In the genomic region with DNA sequence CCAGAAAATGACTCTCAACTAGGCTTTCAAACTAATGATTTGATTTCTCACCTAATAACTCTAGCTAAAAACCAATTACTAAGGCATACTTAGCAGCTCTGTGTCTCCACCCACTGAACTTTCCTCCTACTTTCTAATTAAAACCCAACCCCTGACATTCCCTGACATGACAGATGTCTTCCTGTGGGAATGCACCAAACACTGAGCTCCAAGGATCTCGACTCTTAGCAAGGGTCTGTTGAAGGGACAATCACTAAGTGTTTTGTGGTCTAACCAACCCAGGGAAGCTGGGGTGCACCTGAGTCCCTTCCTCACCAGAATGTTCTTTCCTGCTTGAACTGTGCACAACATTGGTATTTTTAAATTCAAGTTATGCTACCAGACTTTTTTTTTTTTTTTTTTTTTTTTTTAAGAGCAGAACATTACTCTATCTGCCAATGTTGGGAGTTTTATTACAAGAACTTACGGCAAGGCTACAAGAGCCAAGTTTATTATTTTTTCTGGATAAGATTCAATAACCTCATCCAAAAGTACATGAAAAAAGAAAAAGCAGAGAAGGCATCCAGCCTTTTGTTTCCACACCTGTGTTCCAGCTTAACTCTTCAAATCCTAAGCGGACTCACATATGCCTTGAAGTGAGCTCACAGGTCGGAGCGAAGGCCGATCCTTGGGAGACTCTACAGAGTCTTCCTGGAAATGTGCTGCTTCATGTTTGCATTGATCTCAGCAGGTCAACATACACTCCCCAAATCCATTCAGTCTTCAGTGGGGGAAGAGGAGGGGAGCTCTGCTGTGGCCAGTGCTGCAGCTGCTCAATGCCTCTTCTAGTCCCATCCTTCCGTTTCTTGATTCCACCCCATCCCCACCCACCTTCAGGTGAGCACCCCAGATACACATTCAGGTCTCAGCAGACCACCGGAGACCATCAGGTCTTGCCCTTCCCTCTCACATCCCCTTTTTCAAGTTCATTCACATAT, we compare ENCODE assay signal across 17 mouse cellular contexts.
DNase-seq lines count a peak whose midpoint lies in the region; ATAC-seq lines count a peak whose summit lies in the region.
"Had no signal": no experiment of that assay in that cellular context is flagged by ENCODE, and none has a peak within 500 bp of the region (broad histone marks: within the 10 kb centered on the region; RNA-seq: fewer than 3 reads in every experiment).

No protein-coding gene starts in this region.

- ATAC-seq in heart, embryonic 16.5 days (replicated peaks; ENCODE audit: extremely low read depth, insufficient read depth, low FRiP score), result no peak
- ATAC-seq in heart, embryonic 11.5 days (replicated peaks; ENCODE audit: insufficient number of reproducible peaks, low FRiP score, low TSS enrichment), result no peak
- ATAC-seq: liver, postnatal 0 days; midbrain, embryonic 15.5 days had no signal

- H3K36me3 ChIP-seq in heart, embryonic 16.5 days (ENCODE audit: control insufficient read depth, insufficient read depth), result no peaks in the 10 kb centered on the region
- no peaks in the 10 kb centered on the region for H3K36me3 ChIP-seq in heart, embryonic 11.5 days (ENCODE audit: control insufficient read depth, insufficient read depth, low read length)
- H3K36me3 ChIP-seq: forebrain, embryonic 12.5 days; midbrain, embryonic 15.5 days had no signal

- DNase-seq in kidney, adult 18-20 months, result peak; percentile 38
- DNase-seq in kidney, postnatal 36 days, result peak; percentile 34 to 61
- DNase-seq in embryo, embryonic 11 days, result no peak
- no peak for DNase-seq in thymus, postnatal 4 days
- DNase-seq in B cell, adult 2 months, result no peak
- DNase-seq: cerebellum, adult 2 months; liver, postnatal 0 days; right cerebral cortex, postnatal 25 days; thymus, postnatal 14 days had no signal

- peak overlapping the region; percentile 32; the same call in 1 of the 2 replicates for H3K27ac ChIP-seq in heart, embryonic 16.5 days (ENCODE audit: low read length)
- H3K27ac ChIP-seq in heart, embryonic 11.5 days (ENCODE audit: low read depth, low read length), result no peak overlapping the region
- peak overlapping the region; percentile 78 for H3K27ac ChIP-seq in brown adipose tissue, adult 24 weeks (replicated peaks; ENCODE audit: low read depth, low read length)
- H3K27ac ChIP-seq: forebrain, embryonic 12.5 days; hindbrain, embryonic 14.5 days; macrophage; midbrain, embryonic 15.5 days had no signal

- H3K4me1 ChIP-seq in heart, embryonic 16.5 days (ENCODE audit: control insufficient read depth, insufficient read depth, low read length), result peaks cover 13% of the 10 kb centered on the region
- H3K4me1 ChIP-seq in heart, embryonic 11.5 days (ENCODE audit: control insufficient read depth, insufficient read depth, low read length), result peaks cover 6% of the 10 kb centered on the region; the same call in 1 of the 2 replicates
- peaks cover 59% of the 10 kb centered on the region for H3K4me1 ChIP-seq in brown adipose tissue, adult 24 weeks (ENCODE audit: control insufficient read depth, insufficient read depth, insufficient read length, low read length)

- WGBS in heart, embryonic 16.5 days, result 75% methylated on average over 8 of the region's 8 CpGs
- 86% methylated on average over 8 of the region's 8 CpGs for WGBS in heart, embryonic 11.5 days (ENCODE audit: insufficient replicate concordance)

- H3K4me2 ChIP-seq in heart, embryonic 16.5 days (ENCODE audit: low read depth, low read length), result no peak overlapping the region
- H3K4me2 ChIP-seq in heart, embryonic 11.5 days, result no peak overlapping the region
- H3K4me2 ChIP-seq: forebrain, embryonic 12.5 days; hindbrain, embryonic 14.5 days; midbrain, embryonic 15.5 days had no signal

- H3K4me3 ChIP-seq in heart, embryonic 16.5 days (ENCODE audit: low read length), result no peak overlapping the region
- no peak overlapping the region for H3K4me3 ChIP-seq in heart, embryonic 11.5 days (ENCODE audit: low read depth, low read length)
- no peak overlapping the region for H3K4me3 ChIP-seq in brown adipose tissue, adult 24 weeks (ENCODE audit: insufficient read depth, low read depth, low read length)
- H3K4me3 ChIP-seq: forebrain, embryonic 12.5 days; midbrain, embryonic 15.5 days had no signal

- no peaks in the 10 kb centered on the region for H3K9me3 ChIP-seq in heart, embryonic 16.5 days (replicated peaks; ENCODE audit: control insufficient read depth, low read length)
- no peaks in the 10 kb centered on the region for H3K9me3 ChIP-seq in heart, embryonic 11.5 days (replicated peaks; ENCODE audit: control insufficient read depth, low read length)
- H3K9me3 ChIP-seq: forebrain, embryonic 12.5 days; midbrain, embryonic 15.5 days had no signal

- no peak overlapping the region for H3K9ac ChIP-seq in heart, embryonic 16.5 days (ENCODE audit: low read length)
- H3K9ac ChIP-seq in heart, embryonic 11.5 days (ENCODE audit: low read depth, low read length), result no peak overlapping the region
- H3K9ac ChIP-seq: forebrain, embryonic 12.5 days; hindbrain, embryonic 14.5 days; liver, postnatal 0 days; midbrain, embryonic 15.5 days had no signal

- H3K27me3 ChIP-seq in heart, embryonic 16.5 days (ENCODE audit: control insufficient read depth, insufficient read depth, low read length), result no peaks in the 10 kb centered on the region
- no peaks in the 10 kb centered on the region for H3K27me3 ChIP-seq in heart, embryonic 11.5 days (ENCODE audit: control insufficient read depth, insufficient read depth, low read length)
- H3K27me3 ChIP-seq: CH12.LX; midbrain, embryonic 15.5 days had no signal

Comparison
In these comparisons a context has a peak if more than half of its experiments do, and no peak if none do; other contexts are left out.
1. DNase-seq: peak in kidney, adult 18-20 months (single experiment) and kidney, postnatal 36 days (2 of 2); none in embryo, embryonic 11 days (single experiment), thymus, postnatal 4 days (single experiment) and B cell, adult 2 months (0 of 2).